Mouse (Mus musculus): ENCODE measurements around the gene Olfr282. TPM values are rescaled to one million over a fixed set of nuclear protein-coding genes. Genes with fewer than 3 reads are reported as not detected.
"Not testable (repeated sequence)": the region's sequence is repeated elsewhere in the genome, so short reads cannot be mapped to it uniquely, and the experiment has no call there.

Olfr282 gene
- polyA plus RNA-seq, 1 experiment from 2014 or later: not detected

DNA sequence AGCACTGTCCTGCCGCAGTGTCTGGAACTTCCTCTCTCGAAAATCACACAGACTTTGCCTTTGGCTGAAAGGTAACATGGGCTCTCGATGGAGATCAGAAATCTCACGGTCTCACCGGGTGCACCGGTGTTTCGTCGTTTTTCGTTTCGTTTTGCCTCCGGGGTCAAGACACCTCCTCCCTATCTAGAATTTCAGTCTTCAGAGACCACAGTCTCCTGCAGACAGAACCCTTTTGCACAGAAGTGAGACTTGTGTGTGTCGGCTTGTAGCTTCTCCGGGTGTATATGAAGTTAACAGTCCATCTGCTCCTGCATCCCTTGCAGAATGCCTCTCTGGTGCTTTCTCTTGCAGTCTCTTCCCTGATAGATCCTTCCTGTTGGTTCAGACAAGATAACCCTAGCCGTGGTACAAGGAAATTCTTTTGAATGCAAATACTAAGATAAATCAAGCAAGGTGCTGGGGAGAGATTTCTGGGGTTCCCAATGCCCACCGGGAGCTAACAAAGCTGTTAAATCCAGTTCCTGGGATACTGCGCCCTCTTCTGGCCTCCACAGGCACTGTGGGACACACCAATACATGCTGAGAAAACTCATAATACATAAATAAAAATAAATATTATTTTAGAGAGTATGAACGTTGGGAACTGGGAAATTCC lies 22.5 kb upstream of the Olfr282 start:
- peak; percentile 40 for DNase-seq (ENCODE audit: low spot score)
- Histone ChIP-seq H3K36me3 (ENCODE audit: insufficient read depth, low read length) (no peaks in the 10 kb centered on the region), H3K9ac (ENCODE audit: low read depth, low read length) (0 out of 2 replicates have a peak overlapping the region, but pooled peaks have one; percentile 10), H3K4me3 (replicated peaks; ENCODE audit: low read depth, low read length) (peak overlapping the region; percentile 21; the same call in 1 of the 2 replicates), H3K4me1 (replicated peaks; ENCODE audit: insufficient read depth, low read length) (no peaks in the 10 kb centered on the region), H3K4me2 (ENCODE audit: low read length) (peak overlapping the region; percentile 53), H3K27me3 (ENCODE audit: insufficient read depth, low read length) (no peaks in the 10 kb centered on the region), H3K27ac (no peak overlapping the region), H3K9me3 (replicated peaks; ENCODE audit: low read length) (no peaks in the 10 kb centered on the region)
- peak; percentile 70 for TF ChIP-seq CTCF (IDR thresholded peaks at IDR 0.05; ENCODE audit: low read depth)
- no peak for ATAC-seq (replicated peaks; ENCODE audit: low FRiP score, low read depth)
- WGBS: 47% methylated on average over 17 of the region's 17 CpGs

- DNase-seq (ENCODE audit: low spot score): no peak
- WGBS: 82% methylated on average over 2 of the region's 2 CpGs
Measured at GRCm38 (mm10) chr15:98409635-98410034, 21.4 kb upstream of the Olfr282 start.

DNA sequence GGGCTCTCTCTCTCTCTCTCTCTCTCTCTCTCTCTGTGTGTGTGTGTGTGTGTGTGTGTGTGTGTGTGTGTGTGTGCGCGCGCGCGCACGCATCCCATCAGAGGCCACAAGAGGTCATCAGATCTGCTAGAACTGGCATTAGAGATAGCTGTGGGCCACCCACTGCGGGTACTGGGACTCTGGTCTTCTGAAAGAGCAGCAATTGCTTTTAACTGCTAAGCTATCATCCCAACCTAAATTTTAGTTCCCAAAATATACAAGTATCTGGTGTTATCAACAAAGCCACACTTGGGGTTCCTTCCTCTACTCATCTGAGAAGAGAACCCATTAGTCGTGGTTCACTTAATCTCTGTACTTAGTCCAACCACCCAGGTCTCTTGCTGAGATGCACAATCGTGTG lies 20.8 kb upstream of the Olfr282 start:
- H3K4me1 ChIP-seq (replicated peaks; ENCODE audit: insufficient read depth, low read length): no peaks in the 10 kb centered on the region
- no peak overlapping the region for H3K4me2 ChIP-seq (ENCODE audit: low read length)
- H3K36me3 ChIP-seq (ENCODE audit: insufficient read depth, low read length): no peaks in the 10 kb centered on the region
- DNase-seq (ENCODE audit: low spot score): no peak
- TF ChIP-seq CTCF (IDR thresholded peaks at IDR 0.05; ENCODE audit: low read depth): no peak
- no peaks in the 10 kb centered on the region for H3K27me3 ChIP-seq (ENCODE audit: insufficient read depth, low read length)
- no peak overlapping the region for H3K4me3 ChIP-seq (replicated peaks; ENCODE audit: low read depth, low read length)
- WGBS: 91% methylated on average over 9 of the region's 9 CpGs
- no peak overlapping the region for H3K27ac ChIP-seq
- ATAC-seq (replicated peaks; ENCODE audit: low FRiP score, low read depth): no peak
- no peak overlapping the region for H3K9ac ChIP-seq (ENCODE audit: low read depth, low read length)
- no peaks in the 10 kb centered on the region for H3K9me3 ChIP-seq (replicated peaks; ENCODE audit: low read length)

More at GRCm38 (mm10) chr15:98409635-98410034, 21.4 kb upstream of the Olfr282 start:
- Histone ChIP-seq H3K27me3 (ENCODE audit: insufficient read depth, low read length) (no peaks in the 10 kb centered on the region), H3K4me3 (replicated peaks; ENCODE audit: low read depth, low read length) (no peak overlapping the region), H3K4me2 (ENCODE audit: low read length) (no peak overlapping the region), H3K9ac (ENCODE audit: low read depth, low read length) (no peak overlapping the region), H3K4me1 (replicated peaks; ENCODE audit: insufficient read depth, low read length) (no peaks in the 10 kb centered on the region), H3K9me3 (replicated peaks; ENCODE audit: low read length) (no peaks in the 10 kb centered on the region), H3K36me3 (ENCODE audit: insufficient read depth, low read length) (no peaks in the 10 kb centered on the region), H3K27ac (no peak overlapping the region)
- ATAC-seq (replicated peaks; ENCODE audit: low FRiP score, low read depth): no peak
- TF ChIP-seq CTCF (IDR thresholded peaks at IDR 0.05; ENCODE audit: low read depth): no peak

DNA sequence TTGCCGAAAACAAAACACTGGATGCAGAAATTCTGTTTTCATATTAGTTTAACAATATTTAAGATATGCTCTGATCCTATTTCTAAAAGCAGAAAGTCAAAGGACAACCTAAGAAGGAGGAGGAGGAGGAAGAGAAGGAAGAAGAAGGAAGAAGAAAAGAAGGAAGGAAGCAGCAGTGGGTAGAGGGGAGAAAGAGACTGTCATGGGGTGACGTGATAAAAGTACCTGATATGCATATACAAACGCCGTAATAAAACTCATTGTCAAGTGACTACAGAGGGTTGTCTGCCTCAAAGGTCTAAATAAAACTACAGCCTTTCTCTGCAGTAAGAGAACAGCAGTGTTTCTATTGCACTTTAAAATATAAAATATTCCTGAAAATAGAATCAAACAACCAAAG lies 15.0 kb upstream of the Olfr282 start:
- no peaks in the 10 kb centered on the region for H3K36me3 ChIP-seq (ENCODE audit: insufficient read depth, low read length)
- no peaks in the 10 kb centered on the region for H3K4me1 ChIP-seq (replicated peaks; ENCODE audit: insufficient read depth, low read length)
- no peak overlapping the region for H3K9ac ChIP-seq (ENCODE audit: low read depth, low read length)
- DNase-seq (ENCODE audit: low spot score) (no peak), ATAC-seq (replicated peaks; ENCODE audit: low FRiP score, low read depth) (no peak)
- H3K27me3 ChIP-seq (ENCODE audit: insufficient read depth, low read length): no peaks in the 10 kb centered on the region
- WGBS: 77% methylated on average over 4 of the region's 4 CpGs
- H3K27ac ChIP-seq: no peak overlapping the region
- no peak for TF ChIP-seq CTCF (IDR thresholded peaks at IDR 0.05; ENCODE audit: low read depth)
- no peak overlapping the region for H3K4me2 ChIP-seq (ENCODE audit: low read length)
- no peaks in the 10 kb centered on the region for H3K9me3 ChIP-seq (replicated peaks; ENCODE audit: low read length)
- no peak overlapping the region for H3K4me3 ChIP-seq (replicated peaks; ENCODE audit: low read depth, low read length)

DNA sequence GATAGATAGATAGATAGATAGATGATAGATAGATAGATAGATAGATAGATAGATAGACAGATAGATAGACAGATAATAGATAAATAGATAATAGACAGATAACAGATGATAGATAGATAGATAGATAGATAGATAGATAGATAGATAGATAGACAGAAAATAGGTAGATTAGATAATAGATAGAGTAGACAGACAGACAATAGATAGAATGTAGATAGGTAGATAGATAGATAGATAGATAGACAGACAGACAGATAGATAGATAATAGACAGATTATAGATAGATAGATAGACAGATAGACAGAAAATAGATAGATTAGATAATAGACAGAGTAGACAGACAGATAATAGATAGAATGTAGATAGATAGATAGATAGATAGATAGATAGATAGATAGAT lies 14.2 kb upstream of the Olfr282 start:
- H3K4me2 ChIP-seq (ENCODE audit: low read length); H3K4me3 ChIP-seq (replicated peaks; ENCODE audit: low read depth, low read length); H3K9ac ChIP-seq (ENCODE audit: low read depth, low read length); DNase-seq (ENCODE audit: low spot score); H3K27ac ChIP-seq; H3K27me3 ChIP-seq (ENCODE audit: insufficient read depth, low read length); H3K4me1 ChIP-seq (replicated peaks; ENCODE audit: insufficient read depth, low read length); H3K36me3 ChIP-seq (ENCODE audit: insufficient read depth, low read length); ATAC-seq (replicated peaks; ENCODE audit: low FRiP score, low read depth); H3K9me3 ChIP-seq (replicated peaks; ENCODE audit: low read length): not testable (repeated sequence)

DNA sequence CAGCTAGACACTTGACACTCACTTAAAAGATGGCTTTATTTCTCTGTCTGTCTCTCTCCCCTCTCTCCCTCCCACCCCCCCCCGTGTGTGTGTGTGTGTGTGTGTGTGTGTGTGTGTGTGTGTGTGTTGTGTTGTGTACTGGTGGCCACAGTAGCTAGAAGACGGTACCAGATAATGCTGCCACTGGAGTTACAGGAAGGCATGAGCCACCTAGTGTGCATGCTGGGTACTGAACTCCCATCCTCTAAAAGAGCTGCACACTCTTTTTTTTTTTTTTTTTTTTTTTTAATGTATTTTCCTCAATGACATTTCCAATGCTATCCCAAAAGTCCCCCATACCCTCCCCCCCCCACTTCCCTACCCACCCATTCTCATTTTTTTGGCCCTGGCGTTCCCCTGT lies 13.7 kb upstream of the Olfr282 start:
- not testable (repeated sequence) for H3K9me3 ChIP-seq (replicated peaks; ENCODE audit: low read length); H3K9ac ChIP-seq (ENCODE audit: low read depth, low read length); DNase-seq (ENCODE audit: low spot score); H3K4me2 ChIP-seq (ENCODE audit: low read length); H3K36me3 ChIP-seq (ENCODE audit: insufficient read depth, low read length); H3K4me1 ChIP-seq (replicated peaks; ENCODE audit: insufficient read depth, low read length); H3K4me3 ChIP-seq (replicated peaks; ENCODE audit: low read depth, low read length); H3K27ac ChIP-seq; H3K27me3 ChIP-seq (ENCODE audit: insufficient read depth, low read length); ATAC-seq (replicated peaks; ENCODE audit: low FRiP score, low read depth)
- WGBS: 50% methylated on average over 1 of the region's 3 CpGs
- TF ChIP-seq CTCF (IDR thresholded peaks at IDR 0.05; ENCODE audit: low read depth): peak; percentile 52

DNA sequence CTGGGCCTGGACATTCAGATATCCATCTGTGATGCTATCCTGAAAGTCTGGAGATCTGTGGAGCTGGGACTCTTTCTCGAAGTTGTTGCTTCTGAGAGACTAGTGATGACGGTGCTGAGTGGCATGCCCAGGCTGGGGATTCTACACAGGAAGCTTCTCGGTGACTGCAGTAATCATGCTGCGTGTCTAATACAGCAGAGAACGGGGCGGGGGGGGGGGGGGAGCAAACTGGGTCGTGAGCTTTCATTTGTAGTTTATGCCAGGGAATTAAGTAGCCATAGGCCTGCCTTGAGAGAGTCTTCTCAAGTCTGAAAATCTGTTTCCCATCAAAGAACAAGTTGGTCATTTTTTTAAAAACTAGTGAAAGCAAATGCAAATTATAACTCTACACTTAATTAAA lies 12.9 kb upstream of the Olfr282 start:
- Histone ChIP-seq H3K9ac (ENCODE audit: low read depth, low read length) (no peak overlapping the region), H3K27ac (no peak overlapping the region), H3K4me1 (replicated peaks; ENCODE audit: insufficient read depth, low read length) (no peaks in the 10 kb centered on the region), H3K9me3 (replicated peaks; ENCODE audit: low read length) (no peaks in the 10 kb centered on the region), H3K27me3 (ENCODE audit: insufficient read depth, low read length) (no peaks in the 10 kb centered on the region), H3K4me2 (ENCODE audit: low read length) (no peak overlapping the region), H3K36me3 (ENCODE audit: insufficient read depth, low read length) (no peaks in the 10 kb centered on the region), H3K4me3 (replicated peaks; ENCODE audit: low read depth, low read length) (no peak overlapping the region)
- DNase-seq (ENCODE audit: low spot score): no peak
- 71% methylated on average over 7 of the region's 7 CpGs for WGBS
- TF ChIP-seq CTCF (IDR thresholded peaks at IDR 0.05; ENCODE audit: low read depth): no peak
- no peak for ATAC-seq (replicated peaks; ENCODE audit: low FRiP score, low read depth)
